Mouse (Mus musculus) hindbrain, embryonic 11.5 days (tissue): ENCODE measurements at regions not wholly inside any gene's neighbourhood (a gene's known extent, or its start where the extent isn't known, plus 50 kb on each side); places are given as distances from the start of the nearest gene placed in this dataset.

Source experiments
- ATAC-seq: fragments of 200-750 bp; cut with Nextera tagmentation; 2 replicates; pipeline ENCODE4 v1.8.0; 2017; ENCODE audit warnings: mild to moderate bottlenecking, moderate TSS enrichment, moderate library complexity; ENCODE audit not compliant: low FRiP score
- DNase-seq: peaks from one replicate; pipeline ENCODE4 v3.0.0-alpha.2; 2015; ENCODE audit warnings: low spot score
- H3K27ac ChIP-seq: fragments of 300-500 bp; sonication (generic); 2 replicates; pipeline ENCODE4 v1.5.1; 2014; ENCODE audit warnings: mild to moderate bottlenecking, low read depth, low read length
- H3K27me3 ChIP-seq: fragments of 300-500 bp; sonication (generic); 2 replicates; pipeline ENCODE4 v1.6.1; 2014; ENCODE audit warnings: mild to moderate bottlenecking, low read length, moderate library complexity, mixed read lengths; ENCODE audit not compliant: control insufficient read depth, insufficient read depth
- H3K36me3 ChIP-seq: fragments of 300-500 bp; sonication (generic); 2 replicates; pipeline ENCODE4 v1.6.1; 2014; ENCODE audit warnings: mild to moderate bottlenecking, low read length, moderate library complexity, mixed read lengths; ENCODE audit not compliant: control insufficient read depth, insufficient read depth
- H3K4me1 ChIP-seq: fragments of 300-500 bp; sonication (generic); replicated peaks from 2 replicates; pipeline ENCODE4 v1.6.1; 2014; ENCODE audit warnings: low read length, mixed read lengths; ENCODE audit not compliant: control insufficient read depth, insufficient read depth
- H3K4me2 ChIP-seq: fragments of 300-500 bp; sonication (generic); replicated peaks from 2 replicates; pipeline ENCODE4 v1.6.1; 2014; ENCODE audit warnings: mild to moderate bottlenecking, low read depth, low read length
- H3K4me3 ChIP-seq: fragments of 300-500 bp; sonication (generic); 2 replicates; pipeline ENCODE4 v1.5.1; 2014; ENCODE audit warnings: low read depth, low read length
- H3K9ac ChIP-seq: fragments of 300-500 bp; sonication (generic); 2 replicates; pipeline ENCODE4 v1.6.1; 2014; ENCODE audit warnings: low read depth, low read length
- H3K9me3 ChIP-seq: fragments of 300-500 bp; sonication (generic); 2 replicates; pipeline ENCODE4 v1.6.1; 2016; ENCODE audit warnings: low read length; ENCODE audit not compliant: control insufficient read depth
- WGBS: fragments of 180-500 bp; shearing (Covaris S2); extraction: QIAGEN DNeasy Blood & Tissue Kit; methylation state at CpG from one replicate; pipeline ENCODE4 v1.1.7; 2014; 5-methylcytosine and 5-hydroxymethylcytosine counted together

- no peak overlapping the region for H3K4me2 ChIP-seq
- no peaks in the 10 kb centered on the region for H3K9me3 ChIP-seq
- H3K36me3 ChIP-seq: no peaks in the 10 kb centered on the region
- 71% methylated on average over 5 of the region's 5 CpGs for WGBS
- H3K4me1 ChIP-seq: no peaks in the 10 kb centered on the region
- ATAC-seq: no peak
- H3K9ac ChIP-seq: no peak overlapping the region
- H3K27ac ChIP-seq: no peak overlapping the region
- no peak overlapping the region for H3K4me3 ChIP-seq
- DNase-seq: no peak
- H3K27me3 ChIP-seq: no peaks in the 10 kb centered on the region
Measured at GRCm38 (mm10) chr6:84414400-84414799, 179.3 kb downstream of the Cyp26b1 start.

- Histone ChIP-seq H3K4me1 (no peaks in the 10 kb centered on the region), H3K4me3 (no peak overlapping the region), H3K27me3 (no peaks in the 10 kb centered on the region), H3K4me2 (no peak overlapping the region), H3K9me3 (no peaks in the 10 kb centered on the region), H3K27ac (no peak overlapping the region), H3K36me3 (no peaks in the 10 kb centered on the region), H3K9ac (no peak overlapping the region)
- ATAC-seq (no peak), DNase-seq (no peak)
- 84% methylated on average over 10 of the region's 10 CpGs for WGBS
Measured at GRCm38 (mm10) chr6:84409863-84410513, 183.7 kb downstream of the Cyp26b1 start.

- Histone ChIP-seq H3K9me3 (no peaks in the 10 kb centered on the region), H3K4me2 (no peak overlapping the region), H3K27ac (no peak overlapping the region), H3K4me1 (no peaks in the 10 kb centered on the region), H3K9ac (no peak overlapping the region), H3K36me3 (no peaks in the 10 kb centered on the region), H3K27me3 (no peaks in the 10 kb centered on the region), H3K4me3 (no peak overlapping the region)
- DNase-seq (no peak), ATAC-seq (no peak)
- 79% methylated on average over 5 of the region's 5 CpGs for WGBS
Measured at GRCm38 (mm10) chr6:84408513-84408912, 185.2 kb downstream of the Cyp26b1 start.

- no peak overlapping the region for H3K27ac ChIP-seq
- no peaks in the 10 kb centered on the region for H3K4me1 ChIP-seq
- no peaks in the 10 kb centered on the region for H3K27me3 ChIP-seq
- no peak overlapping the region for H3K9ac ChIP-seq
- WGBS: 21% methylated on average over 6 of the region's 6 CpGs
- no peaks in the 10 kb centered on the region for H3K36me3 ChIP-seq
- no peak overlapping the region for H3K4me3 ChIP-seq
- DNase-seq (peak; percentile 88), ATAC-seq (peak; percentile 56)
- H3K9me3 ChIP-seq: no peaks in the 10 kb centered on the region
- no peak overlapping the region for H3K4me2 ChIP-seq
Measured at GRCm38 (mm10) chr6:84407773-84408172, 185.9 kb downstream of the Cyp26b1 start.

GRCm38 (mm10) chr6:84404695-84405094 lies 189.0 kb downstream of the Cyp26b1 start:
- H3K9me3 ChIP-seq: no peaks in the 10 kb centered on the region
- no peak overlapping the region for H3K27ac ChIP-seq
- no peaks in the 10 kb centered on the region for H3K4me1 ChIP-seq
- H3K27me3 ChIP-seq: no peaks in the 10 kb centered on the region
- no peak for ATAC-seq
- H3K9ac ChIP-seq: no peak overlapping the region
- H3K4me2 ChIP-seq: no peak overlapping the region
- 67% methylated on average over 4 of the region's 4 CpGs for WGBS
- H3K36me3 ChIP-seq: no peaks in the 10 kb centered on the region
- no peak overlapping the region for H3K4me3 ChIP-seq
- peak; percentile 19 for DNase-seq

GRCm38 (mm10) chr6:84402431-84402830 lies 191.3 kb downstream of the Cyp26b1 start:
- Histone ChIP-seq H3K27me3 (no peaks in the 10 kb centered on the region), H3K27ac (no peak overlapping the region), H3K4me1 (no peaks in the 10 kb centered on the region), H3K36me3 (no peaks in the 10 kb centered on the region), H3K9me3 (no peaks in the 10 kb centered on the region), H3K9ac (no peak overlapping the region), H3K4me2 (no peak overlapping the region), H3K4me3 (no peak overlapping the region)
- WGBS: 83% methylated on average over 2 of the region's 2 CpGs
- DNase-seq: no peak
- ATAC-seq: no peak

- 76% methylated on average over 6 of the region's 6 CpGs for WGBS
- Histone ChIP-seq H3K9ac (no peak overlapping the region), H3K4me1 (no peaks in the 10 kb centered on the region), H3K36me3 (no peaks in the 10 kb centered on the region), H3K27ac (no peak overlapping the region), H3K27me3 (no peaks in the 10 kb centered on the region), H3K9me3 (no peaks in the 10 kb centered on the region), H3K4me2 (no peak overlapping the region), H3K4me3 (no peak overlapping the region)
- ATAC-seq (no peak), DNase-seq (no peak)
Measured at GRCm38 (mm10) chr6:84394496-84395090, 199.1 kb downstream of the Cyp26b1 start.

- Histone ChIP-seq H3K27ac (no peak overlapping the region), H3K9me3 (no peaks in the 10 kb centered on the region), H3K4me3 (no peak overlapping the region), H3K4me1 (no peaks in the 10 kb centered on the region), H3K4me2 (no peak overlapping the region), H3K9ac (no peak overlapping the region), H3K27me3 (no peaks in the 10 kb centered on the region), H3K36me3 (no peaks in the 10 kb centered on the region)
- DNase-seq (no peak), ATAC-seq (no peak)
- 84% methylated on average over 9 of the region's 9 CpGs for WGBS
Measured at GRCm38 (mm10) chr6:84393519-84394231, 200.0 kb downstream of the Cyp26b1 start.
